Mouse (Mus musculus): Measurements from ENCODE around the gene Ppp2r2c.

Ppp2r2c gene

GRCm38 (mm10) chr5:36868266-36869090 is at the start of gene Ppp2r2c:
Gene Ppp2r2c (plus strand): TSS chr5:36868513.
- CTCF ChIA-PET: no interaction called here

- CTCF ChIA-PET: interaction anchor here (0.9 to 1.1 kb wide), 2 partner anchors 8 to 10 kb away, joined by 3 to 9 read pairs; partner anchors contain the start of gene Man2b2
These were observed 48.6 kb upstream of the Ppp2r2c start for GRCm38 (mm10) chr5:36819742-36820141.

DNA sequence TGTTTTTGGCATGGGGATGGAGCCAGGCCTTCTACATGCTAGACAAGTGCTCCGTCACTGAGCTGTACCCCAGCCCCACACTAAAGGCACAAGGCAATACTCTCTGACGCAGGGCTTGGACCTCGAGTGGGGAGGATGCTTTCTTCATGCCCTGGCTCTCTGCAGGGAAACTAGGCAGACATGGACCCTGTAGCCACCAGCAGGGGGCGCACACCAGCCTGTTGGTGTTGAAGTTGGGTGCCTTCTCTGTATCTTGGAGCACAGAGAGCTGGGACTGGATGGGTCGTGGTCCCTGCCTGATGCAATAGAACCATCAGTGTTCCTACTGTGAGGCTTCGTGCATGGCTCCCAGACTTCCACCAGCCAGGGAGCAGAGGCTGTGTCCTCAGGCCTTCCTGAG is 48.2 kb upstream of the Ppp2r2c start:
- CTCF ChIA-PET: interaction anchor here (0.9 to 1.1 kb wide), 2 partner anchors 9 to 10 kb away, joined by 3 to 9 read pairs; partner anchors contain the start of gene Man2b2

GRCm38 (mm10) chr5:36822907-36823306 is 45.4 kb upstream of the Ppp2r2c start:
- CTCF ChIA-PET: no interaction called here

GRCm38 (mm10) chr5:36829098-36829497 is 39.2 kb upstream of the Ppp2r2c start:
- CTCF ChIA-PET: interaction anchor here (0.6 kb wide), 1 partner anchor 1260 kb away, joined by 3 read pairs; no protein-coding TSS in a partner anchor

GRCm38 (mm10) chr5:36829913-36830879 is 38.1 kb upstream of the Ppp2r2c start, which contains the start of gene Man2b2:
Gene Man2b2 (minus strand): TSS chr5:36830653.
- CTCF ChIA-PET: interaction anchor here (0.8 kb wide), 1 partner anchor 10 kb away, joined by 3 read pairs; no protein-coding TSS in a partner anchor

- CTCF ChIA-PET: no interaction called here
These were observed 37.0 kb upstream of the Ppp2r2c start for GRCm38 (mm10) chr5:36831272-36831671.

DNA sequence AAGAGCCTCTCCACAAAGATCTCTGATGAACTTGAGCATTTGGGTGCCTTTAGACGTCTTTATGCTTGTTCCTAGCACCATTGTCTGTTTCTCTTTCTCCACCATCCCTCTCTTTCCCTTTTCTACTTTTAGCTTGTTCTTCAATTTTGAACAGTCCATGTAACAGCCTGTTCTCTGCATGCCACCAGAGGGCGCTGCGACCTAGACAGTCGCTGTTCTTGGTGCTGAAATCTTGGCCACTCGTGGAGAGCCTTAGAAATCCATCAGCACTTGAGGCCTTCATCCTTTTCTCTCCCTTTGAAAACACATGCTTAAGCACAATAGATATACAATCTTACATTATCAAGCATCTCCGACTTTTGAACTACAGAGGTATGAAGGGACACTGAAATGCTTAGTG is 32.4 kb upstream of the Ppp2r2c start:
- CTCF ChIA-PET: interaction anchor here (0.6 kb wide), 1 partner anchor 40 kb away, joined by 3 read pairs; no protein-coding TSS in a partner anchor

DNA sequence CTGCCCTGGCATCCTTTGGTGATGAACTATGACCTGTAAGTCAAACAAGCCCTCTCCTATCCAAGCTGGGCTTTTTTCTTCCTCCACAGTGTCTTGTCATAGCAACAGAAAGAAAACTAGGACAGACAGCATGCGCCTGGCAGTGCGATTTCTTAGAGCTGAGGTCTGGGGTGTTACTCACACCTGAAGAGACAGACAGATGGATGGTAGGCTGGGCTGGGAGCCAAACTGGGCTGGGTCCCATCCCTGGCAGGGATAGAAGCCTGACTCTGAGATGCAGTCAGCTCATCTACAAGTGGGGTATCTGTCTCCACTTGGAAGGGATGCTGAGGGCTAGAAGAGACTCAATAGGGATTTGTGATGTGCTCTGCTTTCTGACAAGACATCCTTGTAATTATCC is 29.3 kb upstream of the Ppp2r2c start:
- CTCF ChIA-PET: no interaction called here

- CTCF ChIA-PET: no interaction called here
These were observed 28.7 kb upstream of the Ppp2r2c start for GRCm38 (mm10) chr5:36839602-36840001.

DNA sequence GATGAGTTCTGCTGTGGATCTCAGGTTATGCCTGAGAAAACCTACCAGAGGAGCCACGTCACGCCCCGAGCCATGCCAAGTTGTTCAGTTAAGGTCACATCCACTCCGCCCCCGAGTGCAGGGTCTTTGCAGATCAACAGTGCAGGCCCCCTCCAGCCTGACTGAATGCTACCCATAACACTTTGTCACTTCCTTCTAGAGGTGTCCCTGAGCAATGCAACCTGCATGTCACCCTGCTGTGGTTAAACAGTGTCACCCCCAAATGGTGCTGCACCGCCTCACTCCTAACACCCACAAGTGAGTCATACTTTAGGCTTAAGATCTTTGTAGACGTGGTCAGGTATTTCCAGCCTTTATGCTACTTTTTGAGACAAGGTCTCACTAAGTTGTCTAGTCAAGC is 28.2 kb upstream of the Ppp2r2c start:
- CTCF ChIA-PET: no interaction called here

GRCm38 (mm10) chr5:36841701-36842100 is 26.6 kb upstream of the Ppp2r2c start:
- CTCF ChIA-PET: no interaction called here

- CTCF ChIA-PET: interaction anchor here (0.6 kb wide), 1 partner anchor 33 kb away, joined by 3 read pairs; no protein-coding TSS in a partner anchor
These were observed 23.8 kb upstream of the Ppp2r2c start for GRCm38 (mm10) chr5:36844490-36844889.

- CTCF ChIA-PET: no interaction called here
These were observed 16.7 kb upstream of the Ppp2r2c start for GRCm38 (mm10) chr5:36851572-36851971.

DNA sequence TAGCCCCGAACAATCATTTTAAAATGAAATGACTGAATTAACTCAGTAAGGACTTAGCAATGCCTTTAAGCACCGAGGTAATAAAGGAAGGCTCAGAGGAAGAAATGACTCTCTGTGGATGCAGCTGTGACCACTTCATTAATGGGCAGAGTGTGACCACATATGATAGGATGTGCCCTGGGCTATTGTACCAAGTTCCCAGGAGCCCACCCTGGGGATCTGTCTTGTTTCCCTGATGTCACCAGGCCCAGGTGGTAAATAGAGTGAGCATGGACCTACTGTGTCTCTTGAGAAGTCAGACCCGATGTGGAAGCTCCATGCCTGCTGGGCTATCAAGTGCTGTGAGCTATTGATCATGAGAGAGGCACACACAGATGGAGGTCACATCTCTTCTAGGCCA is 13.1 kb upstream of the Ppp2r2c start:
- CTCF ChIA-PET: no interaction called here

- CTCF ChIA-PET: no interaction called here
These were observed 11.8 kb upstream of the Ppp2r2c start for GRCm38 (mm10) chr5:36856529-36856928.

GRCm38 (mm10) chr5:36857546-36857945 is 10.8 kb upstream of the Ppp2r2c start:
- CTCF ChIA-PET: no interaction called here

- CTCF ChIA-PET: interaction anchor here (0.6 kb wide), 1 partner anchor 445 kb away, joined by 3 read pairs; no protein-coding TSS in a partner anchor
These were observed 7.2 kb upstream of the Ppp2r2c start for GRCm38 (mm10) chr5:36861084-36861483.

DNA sequence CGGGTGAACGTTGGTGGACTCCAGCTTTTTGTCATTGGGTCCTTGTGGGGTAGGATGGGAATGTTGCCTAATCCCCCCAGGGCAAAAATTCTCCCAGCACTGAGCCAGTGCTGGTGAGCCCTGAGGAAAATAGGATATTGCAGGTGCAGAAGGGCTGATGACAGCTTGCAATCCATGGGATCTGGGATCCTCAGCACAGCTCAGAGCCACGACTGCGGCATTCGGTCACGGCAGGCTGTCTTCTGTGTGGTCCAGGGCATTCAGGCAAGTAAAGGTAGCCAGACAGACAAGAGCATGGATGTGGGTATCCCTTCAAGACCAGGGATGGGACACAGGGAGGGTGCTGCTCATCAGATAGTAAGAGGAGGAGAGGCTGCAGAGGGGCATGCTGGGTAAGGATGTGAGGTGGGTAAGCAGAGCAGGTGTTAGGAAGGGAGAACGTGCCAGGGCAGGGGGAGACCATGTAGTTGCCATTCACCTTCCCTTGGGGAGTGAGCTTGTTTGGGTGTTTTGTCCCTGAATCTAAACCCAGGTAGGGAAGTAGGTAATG is 1.5 kb upstream of the Ppp2r2c start:
- CTCF ChIA-PET: no interaction called here

DNA sequence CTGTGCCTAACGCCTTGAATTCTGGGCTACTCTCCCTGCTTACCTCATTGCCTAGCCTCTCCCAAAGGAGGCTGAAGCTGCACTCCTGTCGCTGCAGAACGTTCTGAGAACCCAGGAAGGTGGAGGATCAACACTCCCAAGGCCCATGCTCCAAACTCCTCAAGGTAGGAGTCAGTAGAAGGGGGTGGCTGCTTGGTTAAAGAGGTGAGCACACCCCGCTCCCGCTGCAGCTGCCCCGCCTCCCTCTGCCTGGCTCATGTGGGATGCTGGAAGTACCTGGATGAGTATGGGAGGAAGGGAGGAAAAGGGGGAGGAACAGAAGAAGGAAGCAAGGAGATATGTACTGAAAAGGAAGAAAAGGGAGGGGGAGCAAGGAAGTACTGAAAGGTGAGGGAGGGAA is 752 bp upstream of the Ppp2r2c start:
- CTCF ChIA-PET: no interaction called here

GRCm38 (mm10) chr5:36869186-36869577 is 869 bp downstream of the Ppp2r2c start:
- CTCF ChIA-PET: no interaction called here

All from spleen, embryonic (tissue).